Mouse (Mus musculus) heart, embryonic 10.5 days (tissue): Measurements from ENCODE around the gene Gng7. TPM values are rescaled to one million over a fixed set of nuclear protein-coding genes. Genes with fewer than 3 reads are reported as not detected.

ENCODE experiments used
- DNase-seq: peaks from one replicate; pipeline ENCODE4 v3.0.0-alpha.2; 2017; ENCODE audit warnings: low spot score
- H3K27ac ChIP-seq: fragments of 300-500 bp; sonication (generic); 2 replicates; pipeline ENCODE4 v1.5.1; 2016; ENCODE audit warnings: mild to moderate bottlenecking
- H3K27me3 ChIP-seq: fragments of 300-500 bp; sonication (generic); 2 replicates; pipeline ENCODE4 v1.6.1; 2016; ENCODE audit warnings: mild to moderate bottlenecking; ENCODE audit not compliant: poor library complexity, insufficient read depth, severe bottlenecking
- H3K36me3 ChIP-seq: fragments of 300-500 bp; sonication (generic); 2 replicates; pipeline ENCODE4 v1.6.1; 2016; ENCODE audit warnings: mild to moderate bottlenecking, moderate library complexity
- H3K4me1 ChIP-seq: fragments of 300-500 bp; sonication (generic); 2 replicates; pipeline ENCODE4 v1.6.1; 2016; ENCODE audit warnings: mild to moderate bottlenecking
- H3K4me3 ChIP-seq: fragments of 300-500 bp; sonication (generic); 2 replicates; pipeline ENCODE4 v1.5.1; 2016; ENCODE audit warnings: mild to moderate bottlenecking, moderate library complexity
- H3K9me3 ChIP-seq: fragments of 300-500 bp; sonication (generic); 2 replicates; pipeline ENCODE4 v1.6.1; 2016; ENCODE audit warnings: mild to moderate bottlenecking, moderate library complexity
- WGBS: fragments of 180-500 bp; shearing (Covaris S2); methylation state at CpG from one replicate; pipeline ENCODE4 v1.1.7; 2016; 5-methylcytosine and 5-hydroxymethylcytosine counted together
- polyA plus RNA-seq: library from polyadenylated mRNA; unstranded; fragments of >200 nt; fragmentation: Nextera tagmentation; extraction: Ambion mirVana; gene quantifications from 2 replicates; pipeline ENCODE4 v1.2.1, GENCODE M21; 2016

Gng7 gene
- polyA plus RNA-seq, 1 experiment from 2014 or later: 2.1 TPM

DNA sequence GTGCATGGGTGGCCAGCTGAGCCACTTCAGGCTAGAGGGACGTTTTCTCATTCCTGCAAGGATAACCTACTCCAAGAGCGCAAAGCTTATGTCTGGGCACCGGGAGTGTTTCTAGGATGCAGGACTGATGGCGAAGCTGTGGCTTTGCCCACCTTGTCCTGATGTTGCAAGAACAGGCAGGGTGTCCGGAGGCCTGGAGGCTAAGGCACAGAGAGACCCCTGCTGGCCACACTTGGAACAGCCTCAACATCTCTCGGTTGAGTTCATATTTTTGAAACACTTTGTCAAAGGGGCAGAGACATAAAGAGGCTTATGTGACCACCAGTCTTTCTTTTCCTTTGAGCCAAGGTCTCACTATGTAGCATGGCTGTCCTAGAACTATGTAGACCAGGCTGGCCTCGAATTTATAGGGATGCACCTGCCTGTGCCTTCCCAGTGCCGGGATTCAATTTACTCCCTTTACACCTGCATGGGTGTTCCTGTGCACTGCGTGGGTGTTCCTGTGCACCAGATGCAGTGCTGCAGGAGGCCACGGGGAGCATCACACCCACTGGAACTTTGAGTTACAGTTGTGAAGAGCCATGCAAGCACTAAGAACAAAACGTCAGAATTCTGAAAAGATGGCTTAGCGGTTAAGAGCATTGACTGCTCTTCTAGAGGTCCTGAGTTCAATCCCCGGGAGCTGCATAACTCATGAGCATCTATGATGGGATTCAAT is 26.9 kb upstream of the Gng7 start:
- peak; percentile 86 for DNase-seq
- Histone ChIP-seq H3K27ac (no peak overlapping the region), H3K36me3 (peaks cover 44% of the 10 kb centered on the region), H3K4me1 (peaks cover 10% of the 10 kb centered on the region; the same call in 1 of the 2 replicates), H3K9me3 (no peaks in the 10 kb centered on the region), H3K27me3 (no peaks in the 10 kb centered on the region), H3K4me3 (no peak overlapping the region)
- 35% methylated on average over 13 of the region's 13 CpGs for WGBS

- Histone ChIP-seq H3K36me3 (no peaks in the 10 kb centered on the region), H3K9me3 (no peaks in the 10 kb centered on the region), H3K27ac (peak within 1 kb of the TSS; percentile 85), H3K27me3 (no peaks in the 10 kb centered on the region), H3K4me1 (peaks cover 10% of the 10 kb centered on the region; the same call in 1 of the 2 replicates), H3K4me3 (peak within 1 kb of the TSS; percentile 79)
- peak; percentile 99 for DNase-seq
- WGBS: under 1% methylated on average over 35 of the region's 35 CpGs
Observed at GRCm38 (mm10) chr10:81036988-81037580, 22.3 kb upstream of the Gng7 start, which contains the start of gene Slc39a3. TSS of gene Slc39a3 (minus strand) at chr10:81037426.

DNA sequence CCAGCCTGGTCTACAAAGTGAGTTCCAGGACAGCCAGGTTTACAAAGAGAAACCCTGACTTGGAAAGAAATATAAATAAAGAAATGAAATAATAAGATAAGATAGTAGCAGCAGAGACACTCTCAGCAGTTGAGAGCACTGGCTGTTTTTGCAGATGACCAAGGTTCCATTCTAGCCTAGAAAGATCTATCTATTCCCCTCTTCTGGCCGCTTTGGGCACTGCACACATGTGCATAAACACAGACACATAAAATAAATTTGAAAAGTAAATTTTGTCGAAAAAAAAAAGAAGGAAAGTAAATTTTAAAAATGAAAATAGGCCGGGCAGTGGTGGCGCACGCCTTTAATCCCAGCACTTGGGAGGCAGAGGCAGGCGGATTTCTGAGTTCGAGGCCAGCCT is 21.5 kb upstream of the Gng7 start:
- H3K4me3 ChIP-seq: no peak overlapping the region
- 71% methylated on average over 7 of the region's 7 CpGs for WGBS
- peaks cover 10% of the 10 kb centered on the region; the same call in 1 of the 2 replicates for H3K4me1 ChIP-seq
- DNase-seq: no peak
- H3K9me3 ChIP-seq: no peaks in the 10 kb centered on the region
- peaks cover 4% of the 10 kb centered on the region; the same call in 1 of the 2 replicates for H3K36me3 ChIP-seq
- no peaks in the 10 kb centered on the region for H3K27me3 ChIP-seq
- H3K27ac ChIP-seq: no peak overlapping the region

GRCm38 (mm10) chr10:81033586-81033985 is 18.8 kb upstream of the Gng7 start:
- DNase-seq: no peak
- Histone ChIP-seq H3K9me3 (no peaks in the 10 kb centered on the region), H3K36me3 (peaks cover 13% of the 10 kb centered on the region), H3K4me1 (peaks cover 10% of the 10 kb centered on the region; the same call in 1 of the 2 replicates), H3K4me3 (no peak overlapping the region), H3K27ac (no peak overlapping the region), H3K27me3 (peaks cover 12% of the 10 kb centered on the region)
- 78% methylated on average over 10 of the region's 10 CpGs for WGBS

GRCm38 (mm10) chr10:81029031-81029430 is 14.3 kb upstream of the Gng7 start:
- Histone ChIP-seq H3K9me3 (no peaks in the 10 kb centered on the region), H3K27ac (no peak overlapping the region; the same call in 1 of the 2 replicates), H3K4me1 (peaks cover 20% of the 10 kb centered on the region), H3K4me3 (no peak overlapping the region), H3K27me3 (peaks cover 38% of the 10 kb centered on the region), H3K36me3 (peaks cover 13% of the 10 kb centered on the region)
- no peak for DNase-seq
- 77% methylated on average over 10 of the region's 10 CpGs for WGBS

GRCm38 (mm10) chr10:81028219-81028618 is 13.5 kb upstream of the Gng7 start:
- Histone ChIP-seq H3K36me3 (peaks cover 13% of the 10 kb centered on the region), H3K27ac (no peak overlapping the region), H3K27me3 (peaks cover 46% of the 10 kb centered on the region), H3K4me3 (no peak overlapping the region), H3K4me1 (peaks cover 20% of the 10 kb centered on the region), H3K9me3 (no peaks in the 10 kb centered on the region)
- no peak for DNase-seq

DNA sequence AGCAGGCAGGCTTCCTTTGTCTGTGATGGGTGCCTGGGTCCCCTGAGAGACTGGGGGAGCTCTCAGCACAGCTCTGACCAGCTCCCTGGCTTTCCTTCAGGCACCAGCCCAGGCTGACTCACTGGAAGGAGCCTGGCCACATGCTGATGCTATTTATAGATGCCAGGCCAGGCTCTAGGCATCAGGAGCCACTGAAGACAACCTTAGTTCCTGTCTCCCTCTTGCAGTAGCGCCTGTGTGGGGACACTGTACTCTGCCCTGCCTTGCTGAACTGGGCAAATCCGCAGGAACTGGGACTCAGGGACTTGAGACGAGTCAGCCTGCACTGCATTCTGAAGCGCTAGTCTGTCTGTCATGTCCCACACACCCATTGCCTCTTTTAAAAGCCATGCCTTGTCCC is 12.6 kb upstream of the Gng7 start:
- no peak for DNase-seq
- no peak overlapping the region for H3K4me3 ChIP-seq
- no peaks in the 10 kb centered on the region for H3K9me3 ChIP-seq
- peaks cover 13% of the 10 kb centered on the region for H3K36me3 ChIP-seq
- peak overlapping the region; percentile 1; the same call in 1 of the 2 replicates for H3K27ac ChIP-seq
- peaks cover 20% of the 10 kb centered on the region for H3K4me1 ChIP-seq
- H3K27me3 ChIP-seq: peaks cover 54% of the 10 kb centered on the region
- WGBS: 46% methylated on average over 4 of the region's 4 CpGs

GRCm38 (mm10) chr10:81026857-81027256 is 12.1 kb upstream of the Gng7 start:
- peaks cover 23% of the 10 kb centered on the region for H3K4me1 ChIP-seq
- H3K36me3 ChIP-seq: peaks cover 13% of the 10 kb centered on the region
- H3K27ac ChIP-seq: peak overlapping the region; percentile 1; the same call in 1 of the 2 replicates
- no peaks in the 10 kb centered on the region for H3K9me3 ChIP-seq
- WGBS: 88% methylated on average over 5 of the region's 5 CpGs
- no peak overlapping the region for H3K4me3 ChIP-seq
- DNase-seq: no peak
- H3K27me3 ChIP-seq: peaks cover 58% of the 10 kb centered on the region

DNA sequence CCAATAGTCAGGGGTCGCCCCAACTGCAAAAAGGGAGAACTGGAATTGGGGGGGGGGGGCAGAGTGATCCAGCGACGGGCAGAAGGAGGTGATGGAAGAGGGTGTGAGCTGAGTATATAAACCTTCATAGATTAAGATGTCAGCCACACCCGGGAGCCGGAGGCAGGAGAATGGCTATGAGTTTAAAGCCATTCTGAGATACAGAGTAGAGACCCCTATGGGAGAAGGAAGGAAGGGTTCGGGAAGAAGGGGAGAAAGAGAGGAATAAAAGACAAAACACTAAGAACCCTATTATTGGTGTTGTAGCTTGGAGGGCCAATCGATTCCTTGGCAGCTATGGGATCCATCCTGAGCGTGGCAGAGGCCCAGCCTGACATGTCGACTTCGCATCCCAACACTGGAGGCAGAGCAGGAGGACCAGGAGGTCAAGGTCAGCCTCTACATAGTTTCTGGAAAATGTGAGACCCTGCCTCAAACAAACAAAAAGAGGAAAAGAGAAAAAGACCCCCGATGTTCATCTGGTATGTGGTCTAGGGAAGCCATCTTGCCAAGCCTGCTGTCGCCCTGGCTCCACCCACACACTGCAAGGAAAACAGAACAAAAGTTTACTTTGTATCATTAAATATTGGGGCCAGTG is 11.0 kb upstream of the Gng7 start, which contains the start of gene Diras1:
Diras1 (minus strand) TSS at position 24 of the 637 bp plus-strand sequence.
- Histone ChIP-seq H3K4me1 (peaks cover 28% of the 10 kb centered on the region), H3K9me3 (no peaks in the 10 kb centered on the region), H3K4me3 (peak within 1 kb of the TSS; percentile 51), H3K27me3 (peaks cover 69% of the 10 kb centered on the region), H3K36me3 (peaks cover 4% of the 10 kb centered on the region), H3K27ac (no peak within 1 kb of the TSS)
- no peak for DNase-seq
- WGBS: 52% methylated on average over 12 of the region's 12 CpGs

DNA sequence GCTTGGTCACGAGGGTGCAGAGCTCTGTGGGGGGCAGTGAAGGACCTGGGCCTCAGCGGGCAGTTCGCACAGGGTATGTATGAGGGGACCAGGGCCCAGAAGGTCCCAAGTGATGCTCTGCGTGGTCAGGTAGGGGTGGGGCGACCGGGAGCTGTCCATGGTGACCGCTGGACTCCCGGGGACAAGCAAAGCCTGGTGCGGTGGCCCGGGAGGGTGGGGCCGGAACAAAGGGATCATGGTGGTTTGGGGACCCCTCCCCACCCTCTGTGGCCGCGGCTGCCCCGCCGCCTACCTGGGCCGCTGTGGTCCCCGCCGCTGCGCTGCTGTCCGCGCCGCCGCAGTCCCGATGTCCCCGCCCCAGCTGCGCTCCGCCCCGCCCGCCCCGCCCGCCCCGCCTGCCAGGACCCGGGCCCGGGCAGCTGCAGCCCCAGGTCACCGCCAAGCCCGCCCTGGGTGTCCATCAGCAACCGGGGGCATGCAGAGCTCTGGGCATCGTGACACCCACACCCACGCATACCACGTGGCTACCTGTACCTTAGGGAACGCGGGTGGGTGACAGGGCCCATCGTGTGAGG is 10.4 kb upstream of the Gng7 start:
- no peaks in the 10 kb centered on the region for H3K36me3 ChIP-seq
- DNase-seq: no peak

DNA sequence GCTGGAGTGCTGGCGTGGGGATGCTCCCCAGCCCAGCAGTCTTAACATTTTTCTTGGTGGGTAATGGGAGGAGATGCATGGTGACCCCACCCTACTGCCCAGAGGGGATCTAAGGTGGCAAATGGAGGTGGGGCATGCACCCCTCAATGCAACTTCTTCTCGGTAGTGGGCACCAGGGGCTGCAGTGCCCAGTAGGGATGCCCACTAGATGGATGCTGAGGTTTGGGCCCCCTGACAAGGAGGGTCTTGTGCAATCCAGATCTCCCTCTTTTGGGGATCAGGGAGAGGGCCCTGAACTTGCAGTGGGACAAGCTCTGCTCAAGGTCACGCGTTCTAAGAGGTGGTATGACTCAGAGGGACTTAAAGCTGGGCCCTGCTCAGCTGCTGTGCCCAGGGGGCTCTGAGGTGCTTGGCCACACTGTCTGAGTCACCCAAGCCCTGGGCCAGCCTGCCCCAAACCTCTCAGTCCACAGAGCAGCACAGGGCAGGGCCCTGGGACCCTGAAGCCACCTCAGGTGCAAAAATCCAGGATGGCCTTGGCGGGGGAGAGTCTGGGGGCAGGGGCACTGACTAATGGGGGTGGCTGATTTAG is 9.7 kb upstream of the Gng7 start:
- Histone ChIP-seq H3K27ac (no peak overlapping the region), H3K27me3 (peaks cover 74% of the 10 kb centered on the region), H3K36me3 (no peaks in the 10 kb centered on the region), H3K4me1 (peaks cover 32% of the 10 kb centered on the region), H3K4me3 (0 out of 2 replicates have a peak overlapping the region, but pooled peaks have one; percentile 51), H3K9me3 (no peaks in the 10 kb centered on the region)
- WGBS: 72% methylated on average over 5 of the region's 5 CpGs
- DNase-seq: no peak

More for the DNA sequence above, 10.4 kb upstream of the Gng7 start:
- peaks cover 76% of the 10 kb centered on the region for H3K27me3 ChIP-seq
- H3K9me3 ChIP-seq: no peaks in the 10 kb centered on the region
- 3% methylated on average over 43 of the region's 43 CpGs for WGBS
- peaks cover 28% of the 10 kb centered on the region for H3K4me1 ChIP-seq
- peak overlapping the region; percentile 51 for H3K4me3 ChIP-seq
- H3K27ac ChIP-seq: no peak overlapping the region

DNA sequence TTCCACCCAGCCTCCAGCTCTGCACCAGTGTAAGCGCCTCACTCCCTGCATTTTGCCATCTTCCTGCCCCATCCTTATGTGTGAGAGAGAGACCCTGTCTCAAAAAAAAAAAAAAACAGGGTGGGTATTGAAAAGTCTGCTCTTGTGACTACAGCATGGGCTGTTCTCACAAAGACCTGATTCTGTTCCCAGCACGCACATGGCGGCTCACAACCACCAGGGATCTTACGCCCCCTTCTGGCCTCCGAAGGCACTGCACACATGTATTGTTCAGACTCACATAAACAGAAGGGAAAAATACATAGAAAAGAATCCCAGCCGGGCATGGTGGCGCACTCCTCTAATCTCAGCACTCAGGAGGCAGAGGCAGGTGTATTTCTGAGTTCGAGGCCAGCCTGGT is 8.0 kb upstream of the Gng7 start:
- no peak overlapping the region for H3K4me3 ChIP-seq
- WGBS: 61% methylated on average over 8 of the region's 8 CpGs
- no peak overlapping the region for H3K27ac ChIP-seq
- H3K9me3 ChIP-seq: no peaks in the 10 kb centered on the region
- H3K27me3 ChIP-seq: peaks cover 66% of the 10 kb centered on the region
- DNase-seq: no peak
- no peaks in the 10 kb centered on the region for H3K36me3 ChIP-seq
- H3K4me1 ChIP-seq: peaks cover 33% of the 10 kb centered on the region
